15 mouse cellular contexts compared by ENCODE assay signal in genomic region chr6:30276375-30276774, GRCm38 (mm10). TPM values are rescaled to one million over a fixed set of nuclear protein-coding genes. Genes with fewer than 3 reads are reported as not detected.
A peak's percentile ranks its signal among the peaks of the same experiment; 100 is the strongest.
DNase-seq lines count a peak whose midpoint lies in the region; ATAC-seq and TF ChIP-seq lines count a peak whose summit lies in the region.
"Had no signal": no experiment of that assay in that cellular context is flagged by ENCODE, and none has a peak within 500 bp of the region (broad histone marks: within the 10 kb centered on the region; RNA-seq: fewer than 3 reads in every experiment).

No protein-coding gene starts in this region.

- no peak for TF ChIP-seq CTCF in lung, adult 2 months (IDR thresholded peaks at IDR 0.05; ENCODE audit: insufficient read depth, low read length)
- TF ChIP-seq CTCF in forebrain, postnatal 0 days (IDR thresholded peaks at IDR 0.05; ENCODE audit: low read depth) = no peak

- 0 out of 2 replicates have a peak, but pooled peaks have one; percentile 18 for ATAC-seq in granulocyte monocyte progenitor cell, adult 5-6 weeks (replicated peaks; ENCODE audit: poor library complexity, severe bottlenecking)
- no peak for ATAC-seq in forebrain, postnatal 0 days
- ATAC-seq: inflammation-experienced regulatory T-cells, adult 6 months had no signal

- H3K9ac ChIP-seq in forebrain, postnatal 0 days = no peak overlapping the region
- H3K9ac ChIP-seq: embryonic facial prominence, embryonic 15.5 days; forebrain, embryonic 12.5 days; limb, embryonic 13.5 days had no signal

- H3K36me3 ChIP-seq in forebrain, postnatal 0 days (ENCODE audit: insufficient read depth) = peaks cover 21% of the 10 kb centered on the region

- H3K9me3 ChIP-seq in forebrain, postnatal 0 days (ENCODE audit: low read length) = no peaks in the 10 kb centered on the region
- H3K9me3 ChIP-seq: embryonic facial prominence, embryonic 15.5 days; forebrain, embryonic 12.5 days; limb, embryonic 13.5 days had no signal

- H3K27ac ChIP-seq in forebrain, postnatal 0 days (ENCODE audit: low read depth, low read length) = no peak overlapping the region
- H3K27ac ChIP-seq: forebrain, embryonic 12.5 days; limb, embryonic 13.5 days; stomach, postnatal 0 days had no signal

- DNase-seq in adrenal gland, postnatal 25 days = peak; percentile 42
- DNase-seq in adrenal gland, postnatal 4 days (ENCODE audit: low spot score in 2 of 2) = no peak
- peak; percentile 71 for DNase-seq in heart, postnatal 4 days
- no peak for DNase-seq in heart, adult 11 months
- peak; percentile 29 for DNase-seq in lung, postnatal 10 days
- DNase-seq in lung, adult 2 months = no peak
- no peak for DNase-seq in forebrain, postnatal 0 days
- DNase-seq: cerebellum, adult 2 months; midbrain, embryonic 14.5 days had no signal

- H3K4me1 ChIP-seq in lung, adult 2 months (ENCODE audit: control insufficient read depth, insufficient read depth, low read length) = peaks cover 5% of the 10 kb centered on the region
- no peaks in the 10 kb centered on the region for H3K4me1 ChIP-seq in forebrain, postnatal 0 days (ENCODE audit: insufficient read depth)

- no peaks in the 10 kb centered on the region for H3K27me3 ChIP-seq in forebrain, postnatal 0 days (ENCODE audit: insufficient read depth, low read length)
- H3K27me3 ChIP-seq: embryonic facial prominence, embryonic 15.5 days; forebrain, embryonic 12.5 days; limb, embryonic 13.5 days had no signal

- WGBS in lung, adult 2 months = 56% methylated on average over 3 of the region's 3 CpGs
- WGBS in forebrain, postnatal 0 days = 72% methylated on average over 3 of the region's 3 CpGs

- no peak for TF ChIP-seq POLR2A in lung, adult 2 months (IDR thresholded peaks at IDR 0.05; ENCODE audit: borderline replicate concordance, extremely low read depth, low read depth, low read length)

- no peak overlapping the region for H3K4me3 ChIP-seq in lung, adult 2 months (replicated peaks; ENCODE audit: extremely low read depth, low read depth, low read length)
- H3K4me3 ChIP-seq in forebrain, postnatal 0 days (ENCODE audit: low read depth, low read length) = no peak overlapping the region
- H3K4me3 ChIP-seq: embryonic facial prominence, embryonic 15.5 days; forebrain, embryonic 12.5 days; limb, embryonic 13.5 days had no signal

- H3K4me2 ChIP-seq in forebrain, postnatal 0 days (ENCODE audit: low read depth) = no peak overlapping the region
- H3K4me2 ChIP-seq: embryonic facial prominence, embryonic 15.5 days; forebrain, embryonic 12.5 days; limb, embryonic 13.5 days had no signal

RNA-seq across cellular contexts. Expression of gene Ube2h, which starts 28.0 kb away (rescaled TPM):
- total RNA-seq in adrenal gland, postnatal 25 days (2021) = 107 and 137 TPM in 2 replicates
- total RNA-seq in adrenal gland, postnatal 4 days (2021) = 100 to 1,000 TPM; 108 to 113 TPM
- total RNA-seq in heart, postnatal 4 days (2021) = 10 to 100 TPM; 77.0 to 77.5 TPM
- 59.9 and 103 TPM in 2 replicates for polyA plus RNA-seq in lung, adult 2 months (2012; rRNA removed)
- 6.4 and 7.9 TPM in 2 replicates for total RNA-seq in granulocyte monocyte progenitor cell, adult 5-6 weeks (2014; fragmentation: Nextera tagmentation)
- total RNA-seq in granulocyte monocyte progenitor cell, adult 5-6 weeks (2017) = 4.4 and 6.5 TPM in 2 replicates
- 33.3 and 42.7 TPM in 2 replicates for total RNA-seq in forebrain, postnatal 0 days (2014; rRNA removed)
- 31.3 and 37.7 TPM in 2 replicates for polyA plus RNA-seq in forebrain, postnatal 0 days (2015; fragmentation: Nextera tagmentation; extraction: Ambion mirVana)

Comparison
In these comparisons a context has a peak if more than half of its experiments do, and no peak if none do; other contexts are left out.
1. DNase-seq: peak in adrenal gland, postnatal 25 days (single experiment), heart, postnatal 4 days (single experiment) and lung, postnatal 10 days (single experiment); none in adrenal gland, postnatal 4 days (0 of 2), heart, adult 11 months (single experiment), lung, adult 2 months (single experiment) and forebrain, postnatal 0 days (single experiment).